Mouse (Mus musculus) heart, embryonic 14.5 days (tissue): Measurements from ENCODE around the gene Mvb12b. TPM values are rescaled to one million over a fixed set of nuclear protein-coding genes. Genes with fewer than 3 reads are reported as not detected.

ENCODE experiments used
- ATAC-seq: fragments of 200-750 bp; cut with Nextera tagmentation; 2 replicates; pipeline ENCODE4 v1.8.0; 2017; ENCODE audit warnings: low read depth, moderate TSS enrichment; ENCODE audit not compliant: insufficient number of reproducible peaks, insufficient read depth, low FRiP score
- H3K27ac ChIP-seq, 2 experiments: fragments of 200-500 bp in 1 of 2; fragments of 300-500 bp in 1 of 2; sonication (generic) in 1 of 2; replicated peaks in 1 of 2; 2 replicates each; pipeline ENCODE4 v1.5.1; 2012 to 2014; ENCODE audit warnings: low read depth in 2 of 2, low read length in 2 of 2, control low read depth in 1 of 2, mild to moderate bottlenecking in 1 of 2, mixed read lengths in 1 of 2; ENCODE audit not compliant: control insufficient read depth in 1 of 2, insufficient read depth in 1 of 2
- H3K27me3 ChIP-seq: fragments of 300-500 bp; sonication (generic); 2 replicates; pipeline ENCODE4 v1.6.1; 2014; ENCODE audit warnings: mild to moderate bottlenecking, low read length, control low read depth; ENCODE audit not compliant: control insufficient read depth, insufficient read depth
- H3K36me3 ChIP-seq: fragments of 300-500 bp; sonication (generic); 2 replicates; pipeline ENCODE4 v1.6.1; 2014; ENCODE audit warnings: mild to moderate bottlenecking, control low read depth, low read length, mixed read lengths; ENCODE audit not compliant: control insufficient read depth, insufficient read depth
- H3K4me1 ChIP-seq, 2 experiments: fragments of 200-500 bp in 1 of 2; fragments of 300-500 bp in 1 of 2; sonication (generic) in 1 of 2; 2 replicates each; pipeline ENCODE4 v1.6.1; 2012 to 2014; ENCODE audit warnings: low read length in 2 of 2, control low read depth in 1 of 2, mixed read lengths in 1 of 2; ENCODE audit not compliant: control insufficient read depth in 2 of 2, insufficient read depth in 2 of 2
- H3K4me2 ChIP-seq: fragments of 300-500 bp; sonication (generic); 2 replicates; pipeline ENCODE4 v1.6.1; 2014; ENCODE audit warnings: mild to moderate bottlenecking, low read length
- H3K4me3 ChIP-seq, 2 experiments: fragments of 200-500 bp in 1 of 2; fragments of 300-500 bp in 1 of 2; sonication (generic) in 1 of 2; 2 replicates each; pipeline ENCODE4 v1.5.1; 2012 to 2014; ENCODE audit warnings: low read length in 2 of 2, mild to moderate bottlenecking in 2 of 2, control low read depth in 1 of 2, low read depth in 1 of 2, moderate library complexity in 1 of 2; ENCODE audit not compliant: control insufficient read depth in 1 of 2, insufficient read depth in 1 of 2
- H3K9ac ChIP-seq: fragments of 300-500 bp; sonication (generic); 2 replicates; pipeline ENCODE4 v1.6.1; 2014; ENCODE audit warnings: mild to moderate bottlenecking, low read length
- H3K9me3 ChIP-seq: fragments of 300-500 bp; sonication (generic); 2 replicates; pipeline ENCODE4 v1.6.1; 2016; ENCODE audit warnings: low read length, control low read depth; ENCODE audit not compliant: control insufficient read depth
- WGBS: fragments of 180-500 bp; shearing (Covaris S2); extraction: QIAGEN DNeasy Blood & Tissue Kit; methylation state at CpG from one replicate; pipeline ENCODE4 v1.1.7; 2014; 5-methylcytosine and 5-hydroxymethylcytosine counted together
- polyA plus RNA-seq: library from polyadenylated mRNA; unstranded; fragments of >200 nt; fragmentation: Nextera tagmentation; extraction: Ambion mirVana; gene quantifications from 2 replicates; pipeline ENCODE4 v1.2.1, GENCODE M21; 2014

Gene Mvb12b
- polyA plus RNA-seq, 1 experiment from 2014 or later, result 10.4 TPM

DNA sequence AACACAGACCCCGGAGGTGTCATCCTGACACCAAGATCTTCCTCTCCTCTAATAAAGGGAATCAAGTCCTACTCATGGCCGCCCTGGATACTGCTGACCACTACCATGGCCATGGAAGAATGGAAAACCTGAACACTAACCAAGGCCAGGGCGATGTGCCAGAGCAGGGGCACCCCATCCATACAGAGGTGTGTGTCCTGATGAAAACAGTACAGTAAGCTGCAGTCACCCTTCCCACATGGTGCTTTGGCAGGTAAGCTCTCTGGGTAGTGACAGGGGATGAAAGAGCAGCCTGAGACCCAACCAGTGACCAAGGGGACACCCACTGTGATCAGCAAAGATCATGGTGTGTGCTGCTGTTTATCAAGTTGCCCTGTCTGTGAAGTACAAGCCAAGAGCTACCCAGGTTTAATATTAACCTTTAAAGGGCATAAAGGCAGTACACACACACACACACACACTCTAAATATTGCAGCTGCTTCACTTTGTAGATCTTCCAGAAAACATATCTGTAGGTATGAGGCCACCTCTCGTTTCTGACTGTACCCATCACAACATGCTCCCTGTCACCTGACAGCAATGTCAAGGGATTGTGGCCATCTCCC, 117.1 kb downstream of the Mvb12b start:
- Histone ChIP-seq H3K27ac (no peak overlapping the region), H3K4me2 (no peak overlapping the region), H3K4me1 (peaks cover 14 to 19% of the 10 kb centered on the region in 2 experiments), H3K9ac (no peak overlapping the region), H3K9me3 (no peaks in the 10 kb centered on the region), H3K36me3 (no peaks in the 10 kb centered on the region), H3K4me3 (no peak overlapping the region), H3K27me3 (no peaks in the 10 kb centered on the region)
- 83% methylated on average over 4 of the region's 4 CpGs for WGBS
- ATAC-seq, result no peak

GRCm38 (mm10) chr2:33764476-33764875, 123.3 kb downstream of the Mvb12b start:
- Histone ChIP-seq H3K4me1 (peaks cover 6 to 7% of the 10 kb centered on the region in 2 experiments), H3K4me2 (no peak overlapping the region), H3K9me3 (no peaks in the 10 kb centered on the region), H3K27me3 (no peaks in the 10 kb centered on the region), H3K9ac (no peak overlapping the region), H3K36me3 (no peaks in the 10 kb centered on the region), H3K4me3 (no peak overlapping the region), H3K27ac (no peak overlapping the region)
- ATAC-seq, result no peak
- WGBS, result 61% methylated on average over 5 of the region's 8 CpGs

- H3K27ac ChIP-seq, result no peak overlapping the region
- H3K9ac ChIP-seq, result no peak overlapping the region
- ATAC-seq, result no peak
- peaks cover 6 to 7% of the 10 kb centered on the region in 2 experiments for H3K4me1 ChIP-seq
- H3K9me3 ChIP-seq, result no peaks in the 10 kb centered on the region
- no peaks in the 10 kb centered on the region for H3K36me3 ChIP-seq
- H3K4me2 ChIP-seq, result no peak overlapping the region
- WGBS, result 42% methylated on average over 6 of the region's 6 CpGs
- H3K4me3 ChIP-seq, result no peak overlapping the region
- H3K27me3 ChIP-seq, result no peaks in the 10 kb centered on the region
These were observed 125.5 kb downstream of the Mvb12b start for GRCm38 (mm10) chr2:33762210-33762609.

DNA sequence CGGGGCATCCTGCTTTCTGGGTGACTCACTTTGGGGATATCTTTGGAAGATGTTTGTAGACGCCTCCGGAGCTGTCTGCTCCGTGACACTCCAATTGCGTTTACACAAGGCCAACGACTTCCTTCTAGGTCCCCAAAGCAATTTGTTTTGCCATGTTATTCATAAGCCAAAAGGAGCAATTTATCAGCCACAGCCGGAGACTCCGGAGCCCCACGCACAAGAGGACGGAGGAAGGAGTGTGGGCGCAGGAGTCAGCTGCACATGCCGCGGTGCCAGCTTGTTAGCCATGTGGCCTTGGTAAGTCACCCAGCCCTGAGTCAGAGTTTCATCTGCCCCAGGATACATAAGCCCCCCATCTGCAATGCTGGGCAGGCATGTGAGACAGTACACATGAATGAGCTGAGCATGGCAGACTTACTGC, 127.2 kb downstream of the Mvb12b start:
- Histone ChIP-seq H3K9me3 (no peaks in the 10 kb centered on the region), H3K4me1 (peaks cover 9 to 13% of the 10 kb centered on the region in 2 experiments), H3K27me3 (no peaks in the 10 kb centered on the region), H3K36me3 (no peaks in the 10 kb centered on the region), H3K27ac (no peak overlapping the region), H3K4me2 (no peak overlapping the region), H3K4me3 (no peak overlapping the region), H3K9ac (no peak overlapping the region)
- ATAC-seq, result no peak
- WGBS, result 76% methylated on average over 13 of the region's 13 CpGs

DNA sequence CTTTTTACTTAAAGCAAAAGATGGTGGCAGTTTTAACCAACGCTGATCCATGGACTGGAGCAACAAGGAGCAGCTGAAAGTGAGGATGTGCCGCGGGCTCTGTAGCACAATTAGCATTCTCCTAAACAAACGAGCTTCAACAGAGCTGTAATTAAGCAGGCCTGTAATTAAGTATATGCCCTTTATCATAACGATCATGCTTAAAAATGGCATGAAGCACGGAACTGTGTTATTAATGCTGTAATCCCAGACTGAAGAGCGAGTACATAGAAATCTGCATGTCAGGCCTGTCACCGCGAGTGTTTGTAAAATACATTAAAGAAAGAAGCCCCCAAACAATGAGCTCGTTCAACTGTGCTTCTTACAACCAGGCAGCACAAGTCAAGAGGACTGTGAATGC, 128.3 kb downstream of the Mvb12b start:
- Histone ChIP-seq H3K4me1 (peaks cover 19 to 22% of the 10 kb centered on the region in 2 experiments), H3K4me3 (no peak overlapping the region), H3K9me3 (no peaks in the 10 kb centered on the region), H3K36me3 (no peaks in the 10 kb centered on the region), H3K27me3 (no peaks in the 10 kb centered on the region), H3K9ac (no peak overlapping the region), H3K4me2 (no peak overlapping the region), H3K27ac (no peak overlapping the region)
- no peak for ATAC-seq
- WGBS, result 80% methylated on average over 10 of the region's 10 CpGs

- H3K4me2 ChIP-seq, result no peak overlapping the region
- no peaks in the 10 kb centered on the region for H3K9me3 ChIP-seq
- H3K27me3 ChIP-seq, result no peaks in the 10 kb centered on the region
- H3K9ac ChIP-seq, result no peak overlapping the region
- no peak overlapping the region for H3K27ac ChIP-seq
- no peaks in the 10 kb centered on the region for H3K36me3 ChIP-seq
- H3K4me3 ChIP-seq, result no peak overlapping the region
- peaks cover 25 to 31% of the 10 kb centered on the region in 2 experiments for H3K4me1 ChIP-seq
- WGBS, result 67% methylated on average over 6 of the region's 6 CpGs
- no peak for ATAC-seq
These were observed 132.1 kb downstream of the Mvb12b start for GRCm38 (mm10) chr2:33755633-33756020.

GRCm38 (mm10) chr2:33754980-33755632, 132.6 kb downstream of the Mvb12b start:
- Histone ChIP-seq H3K9me3 (no peaks in the 10 kb centered on the region), H3K4me2 (no peak overlapping the region), H3K9ac (no peak overlapping the region), H3K36me3 (no peaks in the 10 kb centered on the region), H3K4me1 (peaks cover 25 to 31% of the 10 kb centered on the region in 2 experiments), H3K4me3 (no peak overlapping the region), H3K27ac (0 out of 4 replicates have a peak overlapping the region, but pooled peaks have one; percentile 25 to 79), H3K27me3 (no peaks in the 10 kb centered on the region)
- 45% methylated on average over 7 of the region's 7 CpGs for WGBS
- no peak for ATAC-seq
